Mouse (Mus musculus) R1 (cell line): ENCODE data around the gene Shc4.

Source experiments
- DNase-seq: peaks from one replicate; pipeline ENCODE4 v3.0.0-alpha.2; 2018; ENCODE audit warnings: low read depth, low spot score

Shc4 gene

GRCm38 (mm10) chr2:125724086-125724430 is at the start of gene Shc4:
TSS of gene Shc4 (minus strand) at chr2:125724148.
- DNase-seq = no peak

- DNase-seq = no peak
Observed at GRCm38 (mm10) chr2:125765029-125765428, 41.1 kb upstream of the Shc4 start.

GRCm38 (mm10) chr2:125764531-125764930 is 40.6 kb upstream of the Shc4 start:
- DNase-seq = no peak

GRCm38 (mm10) chr2:125749330-125749729 is 25.4 kb upstream of the Shc4 start:
- DNase-seq = no peak

GRCm38 (mm10) chr2:125739338-125739737 is 15.4 kb upstream of the Shc4 start:
- DNase-seq = no peak

GRCm38 (mm10) chr2:125738718-125739117 is 14.8 kb upstream of the Shc4 start:
- DNase-seq = no peak

- DNase-seq = no peak
Observed at GRCm38 (mm10) chr2:125736025-125736343, 12.0 kb upstream of the Shc4 start.

GRCm38 (mm10) chr2:125735333-125736024 is 11.5 kb upstream of the Shc4 start:
- no peak for DNase-seq

- no peak for DNase-seq
Observed at GRCm38 (mm10) chr2:125734741-125735140, 10.8 kb upstream of the Shc4 start.

- DNase-seq = peak; percentile 92
Observed at GRCm38 (mm10) chr2:125731763-125732560, 8.0 kb upstream of the Shc4 start.

- DNase-seq = peak; percentile 82
Observed at GRCm38 (mm10) chr2:125724546-125725114, 682 bp upstream of the Shc4 start.

- DNase-seq = peak; percentile 45
Observed at GRCm38 (mm10) chr2:125723408-125724085, 401 bp downstream of the Shc4 start.

- no peak for DNase-seq
Observed at GRCm38 (mm10) chr2:125723086-125723407, 901 bp downstream of the Shc4 start.

- peak; percentile 56 for DNase-seq
Observed at GRCm38 (mm10) chr2:125716599-125716998, 7.3 kb downstream of the Shc4 start.

- DNase-seq = no peak
Observed at GRCm38 (mm10) chr2:125706510-125706921, 17.4 kb downstream of the Shc4 start.

- DNase-seq = peak; percentile 95
Observed at GRCm38 (mm10) chr2:125704907-125705631, 18.9 kb downstream of the Shc4 start.

- DNase-seq = no peak
Observed at GRCm38 (mm10) chr2:125702851-125703250, 21.1 kb downstream of the Shc4 start.

GRCm38 (mm10) chr2:125701606-125702005 is 22.3 kb downstream of the Shc4 start:
- DNase-seq = no peak

GRCm38 (mm10) chr2:125696219-125696618 is 27.7 kb downstream of the Shc4 start:
- DNase-seq = no peak

GRCm38 (mm10) chr2:125694798-125695197 is 29.1 kb downstream of the Shc4 start:
- DNase-seq = no peak

- DNase-seq = no peak
Observed at GRCm38 (mm10) chr2:125692010-125692409, 31.9 kb downstream of the Shc4 start.
